In the genomic region with DNA sequence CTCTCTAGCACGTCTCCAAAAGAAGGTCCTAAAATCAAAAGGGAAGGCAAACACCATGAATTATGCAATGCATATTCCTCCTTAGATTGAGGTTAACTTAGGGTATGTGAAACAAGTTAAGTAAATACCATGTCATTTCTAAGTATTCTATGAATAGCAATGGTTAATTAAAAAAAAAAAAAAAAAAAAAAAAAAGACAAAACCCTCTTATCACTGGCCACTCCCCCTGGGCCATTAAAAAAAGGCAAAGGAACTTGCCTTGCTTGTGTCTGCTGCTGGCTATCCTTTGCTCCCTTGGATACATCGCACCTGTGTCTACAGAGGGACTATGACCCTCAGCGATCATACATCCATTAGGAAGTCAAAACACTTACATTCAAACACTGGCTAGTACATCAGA, we compare ENCODE assay signal across 30 mouse cellular contexts. TPM values are rescaled to one million over a fixed set of nuclear protein-coding genes. Genes with fewer than 3 reads are reported as not detected.
A peak's percentile ranks its signal among the peaks of the same experiment; 100 is the strongest.
DNase-seq lines count a peak whose midpoint lies in the region; ATAC-seq and TF ChIP-seq lines count a peak whose summit lies in the region.
"Had no signal": no experiment of that assay in that cellular context is flagged by ENCODE, and none has a peak within 500 bp of the region (broad histone marks: within the 10 kb centered on the region; RNA-seq: fewer than 3 reads in every experiment).

No protein-coding gene starts in this region.

- H3K36me3 ChIP-seq in heart, adult 2 months (ENCODE audit: control insufficient read depth, insufficient read depth, low read length): no peaks in the 10 kb centered on the region; the same call in 1 of the 2 replicates
- H3K36me3 ChIP-seq in CH12.LX (replicated peaks in 1 of 2; ENCODE audit: control insufficient read depth in 1 of 2, insufficient read depth in 1 of 2, low read length in 1 of 2): peaks cover 8 to 33% of the 10 kb centered on the region in 2 experiments
- H3K36me3 ChIP-seq: midbrain, embryonic 15.5 days had no signal

- peaks cover 4% of the 10 kb centered on the region; the same call in 1 of the 2 replicates for H3K4me1 ChIP-seq in heart, adult 2 months (ENCODE audit: control insufficient read depth, insufficient read depth, low read length)
- H3K4me1 ChIP-seq in CH12.LX (ENCODE audit: control insufficient read depth in 1 of 2, insufficient read depth in 2 of 2): peaks cover 25 to 90% of the 10 kb centered on the region in 2 experiments
- H3K4me1 ChIP-seq: midbrain, embryonic 15.5 days had no signal

- 95% methylated on average over 3 of the region's 3 CpGs for WGBS in heart, adult 2 months

- peaks cover 1% of the 10 kb centered on the region for H3K79me2 ChIP-seq in heart, adult 2 months (replicated peaks; ENCODE audit: control insufficient read depth, insufficient read depth, low read length)
- peaks cover 86% of the 10 kb centered on the region for H3K79me2 ChIP-seq in CH12.LX (replicated peaks; ENCODE audit: control insufficient read depth, extremely low read depth, insufficient read depth, poor library complexity, severe bottlenecking)

- H3K4me3 ChIP-seq in heart, adult 2 months: no peak overlapping the region
- H3K4me3 ChIP-seq in CH12.LX (replicated peaks in 1 of 3; ENCODE audit: low read depth in 2 of 3, low read length in 2 of 3, poor library complexity in 1 of 3): no peak overlapping the region
- H3K4me3 ChIP-seq: erythroblast, embryonic 14.5 days; forebrain, embryonic 12.5 days; hindbrain, embryonic 13.5 days; layer of hippocampus, adult 2 months; limb, embryonic 10.5 days; limb, embryonic 15.5 days; midbrain, embryonic 10.5 days; midbrain, embryonic 15.5 days had no signal

- no peak for TF ChIP-seq RAD21 in CH12.LX (IDR thresholded peaks at IDR 0.05; ENCODE audit: low read depth, low read length)

- peak overlapping the region; percentile 64 for H3K27ac ChIP-seq in heart, adult 2 months
- no peak overlapping the region; the same call in 1 of the 2 replicates for H3K27ac ChIP-seq in CH12.LX (ENCODE audit: insufficient read depth, low read depth)
- H3K27ac ChIP-seq: forebrain, embryonic 12.5 days; hindbrain, embryonic 13.5 days; layer of hippocampus, adult 2 months; limb, embryonic 10.5 days; limb, embryonic 15.5 days; midbrain, embryonic 10.5 days; midbrain, embryonic 15.5 days had no signal

- peak; percentile 43 for ATAC-seq in granulocyte monocyte progenitor cell, adult 5-6 weeks (replicated peaks; ENCODE audit: poor library complexity, severe bottlenecking)
- ATAC-seq in megakaryocyte progenitor cell, adult 5-6 weeks (replicated peaks; ENCODE audit: poor library complexity): peak; percentile 18; the same call in 1 of the 2 replicates
- ATAC-seq: forebrain, postnatal 0 days; midbrain, embryonic 15.5 days had no signal

- no peak for TF ChIP-seq POLR2A in heart, adult 2 months (IDR thresholded peaks at IDR 0.05; ENCODE audit: insufficient read depth, low read depth, low read length)
- TF ChIP-seq POLR2A in CH12.LX (IDR thresholded peaks at IDR 0.05; ENCODE audit: low read depth, low read length): no peak

- in situ Hi-C loops in CH12.LX (cut with MboI; ENCODE audit: low pct_ligation_motif_present, low pct_unique_long_range_greater_than_20kb, low sequenced_read_pairs): no loop called here

- TF ChIP-seq CTCF in heart, adult 2 months (IDR thresholded peaks at IDR 0.05): no peak
- TF ChIP-seq CTCF in CH12.LX (conservative IDR thresholded peaks at IDR 0.05 in 1 of 2, IDR thresholded peaks at IDR 0.05 in 1 of 2; ENCODE audit: low read depth in 2 of 2, low read length in 2 of 2): no peak

- intact Hi-C loops in heart, adult 2 months (cut with DNase I): no loop called here
- intact Hi-C loops in heart, postnatal 25 days (cut with DNase I): no loop called here

- no peak overlapping the region for H3K9ac ChIP-seq in heart, adult 2 months (ENCODE audit: low read depth, low read length)
- no peak overlapping the region for H3K9ac ChIP-seq in CH12.LX (ENCODE audit: insufficient read depth, low read depth)
- H3K9ac ChIP-seq: forebrain, embryonic 12.5 days; forebrain, postnatal 0 days; hindbrain, embryonic 13.5 days; limb, embryonic 15.5 days; lung, embryonic 14.5 days; midbrain, embryonic 15.5 days had no signal

- H3K9me3 ChIP-seq in CH12.LX (replicated peaks; ENCODE audit: low read length): no peaks in the 10 kb centered on the region
- H3K9me3 ChIP-seq: forebrain, embryonic 12.5 days; hindbrain, embryonic 13.5 days; limb, embryonic 10.5 days; limb, embryonic 15.5 days; midbrain, embryonic 10.5 days; midbrain, embryonic 15.5 days had no signal

- TF ChIP-seq EP300 in heart, adult 2 months (IDR thresholded peaks at IDR 0.05; ENCODE audit: insufficient read depth, low read depth, low read length): no peak
- TF ChIP-seq EP300 in CH12.LX (IDR thresholded peaks at IDR 0.05; ENCODE audit: low read length): no peak

- DNase-seq in heart, adult 2 months: no peak
- DNase-seq in heart, postnatal 25 days (ENCODE audit: low spot score): no peak
- DNase-seq in CH12.LX (ENCODE audit: extremely low read depth): no peak
- no peak for DNase-seq in right cerebral cortex, postnatal 4 days
- DNase-seq in thymus, postnatal 0 days (ENCODE audit: low spot score): no peak
- DNase-seq: adrenal gland, adult 8-10 months; cerebellum, adult 8-10 months; cerebellum, postnatal 25 days; forebrain, postnatal 0 days; gastrocnemius, postnatal 10 days; heart, postnatal 4 days; kidney, adult 2 months; kidney, postnatal 36 days; lung, embryonic 14.5 days; lung, postnatal 14 days; right cerebral cortex, postnatal 25 days; thymus, adult 2 months; thymus, postnatal 4 days had no signal

- no peak overlapping the region for H3K4me2 ChIP-seq in CH12.LX (ENCODE audit: insufficient read depth, low read depth, poor library complexity, severe bottlenecking)
- H3K4me2 ChIP-seq: forebrain, embryonic 12.5 days; heart, embryonic 11.5 days; hindbrain, embryonic 13.5 days; limb, embryonic 15.5 days; lung, embryonic 14.5 days; midbrain, embryonic 15.5 days had no signal

- no peaks in the 10 kb centered on the region for H3K27me3 ChIP-seq in heart, adult 2 months (ENCODE audit: control insufficient read depth, insufficient read depth, low read length)
- no peaks in the 10 kb centered on the region for H3K27me3 ChIP-seq in CH12.LX (replicated peaks)
- H3K27me3 ChIP-seq: forebrain, embryonic 12.5 days; hindbrain, embryonic 13.5 days; limb, embryonic 15.5 days; midbrain, embryonic 15.5 days had no signal

- dilution Hi-C loops in CH12.LX (cut with MboI; ENCODE audit: extremely low pct_ligation_motif_present, extremely low pct_unique_long_range_greater_than_20kb, low sequenced_read_pairs): no loop called here

TF ChIP-seq in CH12.LX, 34 proteins besides CTCF, POLR2A, EP300 and RAD21:
- TF ChIP-seq MXI1 (IDR thresholded peaks at IDR 0.05; ENCODE audit: low read depth, low read length): no peak
- TF ChIP-seq ZNF384 (IDR thresholded peaks at IDR 0.05; ENCODE audit: low read depth, low read length): peak; percentile 66; the same call in 1 of the 2 replicates
- TF ChIP-seq MAFK (IDR thresholded peaks at IDR 0.05; ENCODE audit: insufficient replicate concordance, low read length): no peak
- no peak for TF ChIP-seq CHD1 (IDR thresholded peaks at IDR 0.05; ENCODE audit: low read depth, low read length)
- no peak for TF ChIP-seq MEF2A (IDR thresholded peaks at IDR 0.05; ENCODE audit: borderline replicate concordance, low read depth, low read length)
- no peak for TF ChIP-seq MAZ (IDR thresholded peaks at IDR 0.05; ENCODE audit: low read depth, low read length)
TF ChIP-seq in CH12.LX: peak in this region for 1.

RNA-seq across cellular contexts. Expression of gene Fam3c, which starts 12.8 kb away (rescaled TPM):
- 10 to 100 TPM; 27.3 to 27.4 TPM for total RNA-seq in heart, adult 2 months (2021)
- 3.4 and 6.0 TPM in 2 replicates for polyA plus RNA-seq in heart, adult 2 months (2012; rRNA removed)
- total RNA-seq in heart, postnatal 25 days (2021): 10 to 100 TPM; 23.6 to 27.5 TPM
- total RNA-seq in CH12.LX (2012; rRNA removed): 95.9 and 121 TPM in 2 replicates
- total RNA-seq in CH12.LX (2014; rRNA removed): 61.9 and 68.4 TPM in 2 replicates
- 155 and 169 TPM in 2 replicates for polyA plus RNA-seq in CH12.LX (2012; ENCODE audit: insufficient read length, low read depth)
- 17.5 and 23.2 TPM in 2 replicates for total RNA-seq in granulocyte monocyte progenitor cell, adult 5-6 weeks (2014; fragmentation: Nextera tagmentation)
- 55.9 and 63.3 TPM in 2 replicates for total RNA-seq in granulocyte monocyte progenitor cell, adult 5-6 weeks (2017)
- 20.2 and 27.8 TPM in 2 replicates for total RNA-seq in megakaryocyte progenitor cell, adult 5-6 weeks (2015)
- 51.0 and 76.7 TPM in 2 replicates for total RNA-seq in megakaryocyte progenitor cell, adult 5-6 weeks (2017)
- polyA plus RNA-seq in thymus, postnatal 0 days (2015; fragmentation: Nextera tagmentation; extraction: Ambion mirVana): 47.3 and 51.9 TPM in 2 replicates

RNA-seq across cellular contexts. Expression of gene Wnt16, which starts 55.3 kb away (rescaled TPM):
- under 1 TPM; 0.70 to 0.80 TPM for total RNA-seq in heart, adult 2 months (2021)
- polyA plus RNA-seq in heart, adult 2 months (2012; rRNA removed): 0.49 and 0.59 TPM in 2 replicates
- total RNA-seq in heart, postnatal 25 days (2021): under 1 TPM; 0.42 to 0.75 TPM
- total RNA-seq in CH12.LX (2012; rRNA removed) (47.4 and 71.1 TPM in 2 replicates), CH12.LX (2014; rRNA removed) (10.9 and 11.2 TPM in 2 replicates)
- polyA plus RNA-seq in CH12.LX (2012; ENCODE audit: insufficient read length, low read depth): 14.4 and 15.9 TPM in 2 replicates
- total RNA-seq in granulocyte monocyte progenitor cell, adult 5-6 weeks (2014; fragmentation: Nextera tagmentation): not detected in 2 replicates
- not detected in 2 replicates for total RNA-seq in granulocyte monocyte progenitor cell, adult 5-6 weeks (2017)
- total RNA-seq in megakaryocyte progenitor cell, adult 5-6 weeks (2015): not detected in 2 replicates
- not detected in 2 replicates for total RNA-seq in megakaryocyte progenitor cell, adult 5-6 weeks (2017)
- polyA plus RNA-seq in thymus, postnatal 0 days (2015; fragmentation: Nextera tagmentation; extraction: Ambion mirVana): not detected in 2 replicates
- total RNA-seq: neutrophil, adult 5-6 weeks had no signal
- polyA plus RNA-seq: erythroblast, embryonic 14.5 days; lung, embryonic 14.5 days had no signal

Comparison
In these comparisons a context has a peak if more than half of its experiments do, and no peak if none do; other contexts are left out.
1. RNA of gene Wnt16, which starts 55.3 kb away (total RNA-seq): 10.9 to 71.1 TPM in CH12.LX; 0.70 to 0.80 TPM in heart, adult 2 months, 0.42 to 0.75 TPM in heart, postnatal 25 days, not detected in granulocyte monocyte progenitor cell, adult 5-6 weeks and not detected in megakaryocyte progenitor cell, adult 5-6 weeks; every median in the first group is over 4 times any median in the second.